Mouse (Mus musculus): ENCODE results near the gene Qars.

- TF ChIP-seq CTCF (IDR thresholded peaks at IDR 0.05; ENCODE audit: extremely low read depth, insufficient read depth, insufficient read length, insufficient replicate concordance), result no peak
- TF ChIP-seq POLR2A (IDR thresholded peaks at IDR 0.05; ENCODE audit: low read depth, low read length), result no peak
Observed at GRCm38 (mm10) chr9:108530954-108531353, 23.4 kb downstream of the Qars start.

Measured in spleen, adult 2 months (tissue).